ENCODE assay signal across 8 mouse cellular contexts in the genomic region with DNA sequence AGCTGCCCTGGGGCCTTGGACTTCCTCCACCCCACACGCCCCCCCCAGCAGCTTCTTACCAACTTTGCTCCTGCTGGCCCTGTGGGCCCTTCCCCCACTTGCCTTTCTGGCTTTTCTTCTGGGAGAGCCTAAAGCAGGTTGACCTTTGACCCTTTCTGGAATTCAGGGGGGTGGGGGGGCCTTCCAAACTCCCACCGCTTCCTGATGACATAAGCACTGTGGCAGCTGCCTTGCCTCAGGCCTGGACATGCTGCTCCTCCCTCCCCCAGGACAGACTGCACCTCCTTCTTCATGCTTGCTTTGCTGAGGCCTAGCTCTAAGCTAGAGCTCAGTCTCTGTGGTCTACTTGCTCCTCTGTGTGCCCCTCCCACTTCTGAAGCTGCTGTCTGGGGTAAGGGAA. TPM values are rescaled to one million over a fixed set of nuclear protein-coding genes. Genes with fewer than 3 reads are reported as not detected.
DNase-seq lines count a peak whose midpoint lies in the region; ATAC-seq lines count a peak whose summit lies in the region.

No protein-coding gene starts in this region.

- intact Hi-C loops in heart, postnatal 36 days (cut with DNase I) = no loop called here
- intact Hi-C loops in left cerebral cortex, postnatal 4 days (cut with DNase I) = no loop called here

- peak overlapping the region; percentile 53; the same call in 1 of the 2 replicates for H3K27ac ChIP-seq in forebrain, embryonic 12.5 days
- no peak overlapping the region for H3K27ac ChIP-seq in forebrain, embryonic 15.5 days (replicated peaks)
- peak overlapping the region; percentile 71 for H3K27ac ChIP-seq in liver, embryonic 12.5 days

- 0 out of 2 replicates have a peak, but pooled peaks cover 4% of the 10 kb centered on the region for H3K9me3 ChIP-seq in forebrain, embryonic 12.5 days
- H3K9me3 ChIP-seq in forebrain, embryonic 15.5 days = no peaks in the 10 kb centered on the region
- 0 out of 2 replicates have a peak, but pooled peaks cover 4% of the 10 kb centered on the region for H3K9me3 ChIP-seq in liver, embryonic 12.5 days (replicated peaks)

- no peak overlapping the region for H3K9ac ChIP-seq in forebrain, embryonic 12.5 days
- H3K9ac ChIP-seq in forebrain, embryonic 15.5 days (replicated peaks) = no peak overlapping the region
- no peak overlapping the region for H3K9ac ChIP-seq in liver, embryonic 12.5 days

- no peaks in the 10 kb centered on the region for H3K27me3 ChIP-seq in forebrain, embryonic 12.5 days
- H3K27me3 ChIP-seq in forebrain, embryonic 15.5 days = no peaks in the 10 kb centered on the region
- H3K27me3 ChIP-seq in liver, embryonic 12.5 days (replicated peaks) = no peaks in the 10 kb centered on the region

- no peak overlapping the region for H3K4me3 ChIP-seq in forebrain, embryonic 12.5 days (replicated peaks)
- no peak overlapping the region for H3K4me3 ChIP-seq in forebrain, embryonic 15.5 days
- no peak overlapping the region for H3K4me3 ChIP-seq in liver, embryonic 12.5 days

- 28% methylated on average over 2 of the region's 2 CpGs for WGBS in forebrain, embryonic 12.5 days
- WGBS in forebrain, embryonic 15.5 days = 42% methylated on average over 2 of the region's 2 CpGs
- 72% methylated on average over 2 of the region's 2 CpGs for WGBS in liver, embryonic 12.5 days (ENCODE audit: insufficient replicate concordance)

- H3K4me1 ChIP-seq in forebrain, embryonic 12.5 days = peaks cover 42% of the 10 kb centered on the region
- peaks cover 36% of the 10 kb centered on the region for H3K4me1 ChIP-seq in forebrain, embryonic 15.5 days
- H3K4me1 ChIP-seq in liver, embryonic 12.5 days = peaks cover 62% of the 10 kb centered on the region

- no peak for ATAC-seq in forebrain, embryonic 12.5 days (ENCODE audit: low FRiP score)
- ATAC-seq in forebrain, embryonic 15.5 days (replicated peaks) = no peak
- no peak for ATAC-seq in liver, embryonic 12.5 days

- no peak overlapping the region for H3K4me2 ChIP-seq in forebrain, embryonic 12.5 days
- no peak overlapping the region for H3K4me2 ChIP-seq in forebrain, embryonic 15.5 days (replicated peaks)
- H3K4me2 ChIP-seq in liver, embryonic 12.5 days = no peak overlapping the region

- peak; percentile 61 for DNase-seq in adipocyte (ENCODE audit: low spot score)
- DNase-seq in heart, postnatal 36 days = peak; percentile 34 to 43
- DNase-seq in cerebellum, postnatal 14 days = no peak
- DNase-seq in left cerebral cortex, postnatal 4 days = no peak
- DNase-seq in adrenal gland, adult 18-20 months (ENCODE audit: low spot score in 2 of 2) = no peak

- peaks cover 57% of the 10 kb centered on the region for H3K36me3 ChIP-seq in forebrain, embryonic 12.5 days (replicated peaks)
- H3K36me3 ChIP-seq in forebrain, embryonic 15.5 days = peaks cover 31% of the 10 kb centered on the region
- peaks cover 99% of the 10 kb centered on the region for H3K36me3 ChIP-seq in liver, embryonic 12.5 days

RNA-seq across cellular contexts. Expression of gene Ier5l, which starts 28.7 kb away (rescaled TPM):
- polyA plus RNA-seq in forebrain, embryonic 12.5 days (2016; fragmentation: Nextera tagmentation; extraction: Ambion mirVana) = 2.3 and 2.7 TPM in 2 replicates
- polyA plus RNA-seq in forebrain, embryonic 15.5 days (2015; fragmentation: Nextera tagmentation; extraction: Ambion mirVana) = 2.0 and 2.5 TPM in 2 replicates
- 1 to 10 TPM; 4.6 to 5.6 TPM for total RNA-seq in heart, postnatal 36 days (2021)
- 0.44 and 0.59 TPM in 2 replicates for polyA plus RNA-seq in liver, embryonic 12.5 days (2016; fragmentation: Nextera tagmentation; extraction: Ambion mirVana)
- total RNA-seq in left cerebral cortex, postnatal 4 days (2021) = 10 to 100 TPM; 10.8 to 13.2 TPM
- 1 to 10 TPM; 3.1 to 5.1 TPM for total RNA-seq in adrenal gland, adult 18-20 months (2021)

RNA-seq across cellular contexts. Expression of gene Ptpa, which starts 29.5 kb away (rescaled TPM):
- 131 and 144 TPM in 2 replicates for polyA plus RNA-seq in forebrain, embryonic 12.5 days (2016; fragmentation: Nextera tagmentation; extraction: Ambion mirVana)
- 146 and 152 TPM in 2 replicates for polyA plus RNA-seq in forebrain, embryonic 15.5 days (2015; fragmentation: Nextera tagmentation; extraction: Ambion mirVana)
- total RNA-seq in heart, postnatal 36 days (2021) = 10 to 100 TPM; 82.9 to 85.1 TPM
- polyA plus RNA-seq in liver, embryonic 12.5 days (2016; fragmentation: Nextera tagmentation; extraction: Ambion mirVana) = 168 and 173 TPM in 2 replicates
- 100 to 1,000 TPM; 145 to 153 TPM for total RNA-seq in left cerebral cortex, postnatal 4 days (2021)
- total RNA-seq in adrenal gland, adult 18-20 months (2021) = 100 to 1,000 TPM; 134 to 138 TPM

RNA-seq across cellular contexts. Expression of gene Crat, which starts 29.7 kb away (rescaled TPM):
- polyA plus RNA-seq in forebrain, embryonic 12.5 days (2016; fragmentation: Nextera tagmentation; extraction: Ambion mirVana) = 22.5 and 23.0 TPM in 2 replicates
- 20.5 and 22.6 TPM in 2 replicates for polyA plus RNA-seq in forebrain, embryonic 15.5 days (2015; fragmentation: Nextera tagmentation; extraction: Ambion mirVana)
- total RNA-seq in heart, postnatal 36 days (2021) = 100 to 1,000 TPM; 496 to 534 TPM
- polyA plus RNA-seq in liver, embryonic 12.5 days (2016; fragmentation: Nextera tagmentation; extraction: Ambion mirVana) = 26.0 and 28.6 TPM in 2 replicates
- 10 to 100 TPM; 33.2 to 33.3 TPM for total RNA-seq in left cerebral cortex, postnatal 4 days (2021)
- 100 to 1,000 TPM; 175 to 243 TPM for total RNA-seq in adrenal gland, adult 18-20 months (2021)

RNA-seq across cellular contexts. Expression of gene Dolpp1, which starts 53.3 kb away (rescaled TPM):
- 51.4 and 52.3 TPM in 2 replicates for polyA plus RNA-seq in forebrain, embryonic 12.5 days (2016; fragmentation: Nextera tagmentation; extraction: Ambion mirVana)
- 60.0 and 60.3 TPM in 2 replicates for polyA plus RNA-seq in forebrain, embryonic 15.5 days (2015; fragmentation: Nextera tagmentation; extraction: Ambion mirVana)
- 1 to 10 TPM; 7.6 to 8.8 TPM for total RNA-seq in heart, postnatal 36 days (2021)
- polyA plus RNA-seq in liver, embryonic 12.5 days (2016; fragmentation: Nextera tagmentation; extraction: Ambion mirVana) = 23.5 and 24.3 TPM in 2 replicates
- 10 to 100 TPM; 41.1 to 43.9 TPM for total RNA-seq in left cerebral cortex, postnatal 4 days (2021)
- total RNA-seq in adrenal gland, adult 18-20 months (2021) = 10 to 100 TPM; 13.2 to 15.2 TPM

Comparison
In these comparisons a context has a peak if more than half of its experiments do, and no peak if none do; other contexts are left out.
1. DNase-seq: peak in adipocyte (single experiment) and heart, postnatal 36 days (2 of 2); none in cerebellum, postnatal 14 days (0 of 2), left cerebral cortex, postnatal 4 days (single experiment) and adrenal gland, adult 18-20 months (0 of 2).
2. RNA of gene Crat, which starts 29.7 kb away (total RNA-seq): 496 to 534 TPM in heart, postnatal 36 days and 175 to 243 TPM in adrenal gland, adult 18-20 months; 33.2 to 33.3 TPM in left cerebral cortex, postnatal 4 days; every median in the first group is over 4 times any median in the second.